In the genomic region with DNA sequence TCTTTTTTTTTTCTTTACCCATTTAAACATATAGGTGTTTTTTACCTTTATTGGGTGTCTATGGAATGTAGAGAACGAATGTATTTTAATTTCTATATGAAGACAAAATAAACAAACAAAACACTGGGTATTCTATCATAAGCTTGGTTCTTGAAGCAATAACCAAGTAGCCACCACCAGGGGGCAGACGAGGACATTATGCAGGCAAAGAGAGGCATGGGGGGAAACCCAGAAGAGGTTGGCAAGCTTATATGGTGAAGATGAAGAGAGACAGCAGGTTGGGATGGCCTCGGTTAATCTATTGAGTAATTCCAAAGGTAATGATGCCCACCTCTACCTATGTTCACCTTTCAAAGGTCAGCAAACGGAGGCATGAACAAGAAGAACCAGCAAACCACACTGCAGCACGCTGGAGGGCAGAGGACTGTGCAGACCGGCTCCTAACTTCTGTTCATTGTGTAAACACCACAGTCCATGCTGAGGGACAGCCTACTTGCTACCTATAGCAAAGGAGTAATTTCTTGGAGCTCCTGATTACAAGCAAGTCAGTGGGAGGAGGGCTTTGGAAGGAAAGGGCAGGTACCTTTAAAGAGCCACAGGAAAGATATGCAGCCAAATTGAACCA, we compare ENCODE assay signal across 9 mouse cellular contexts. TPM values are rescaled to one million over a fixed set of nuclear protein-coding genes. Genes with fewer than 3 reads are reported as not detected.
DNase-seq lines count a peak whose midpoint lies in the region; ATAC-seq lines count a peak whose summit lies in the region.
"Had no signal": no experiment of that assay in that cellular context is flagged by ENCODE, and none has a peak within 500 bp of the region (broad histone marks: within the 10 kb centered on the region; RNA-seq: fewer than 3 reads in every experiment).

No protein-coding gene starts in this region.

- peak; percentile 22 for DNase-seq in MEL-GATA-1-ER (ENCODE audit: extremely low read depth, low read depth)
- peak; percentile 16 to 63 for DNase-seq in adrenal gland, postnatal 4 days (ENCODE audit: low spot score in 2 of 2)
- DNase-seq in embryonic facial prominence, embryonic 11.5 days (ENCODE audit: low spot score), result peak; percentile 85
- peak; percentile 32 for DNase-seq in left cerebral cortex, adult 11 months (ENCODE audit: low spot score)
- DNase-seq in right cerebral cortex, postnatal 4 days, result peak; percentile 84
- peak; percentile 43 to 55 for DNase-seq in urinary bladder, postnatal 36 days (ENCODE audit: low spot score in 2 of 2)

- no peaks in the 10 kb centered on the region for H3K4me1 ChIP-seq in embryonic facial prominence, embryonic 11.5 days (ENCODE audit: control insufficient read depth, insufficient read depth, low read length)

- no peaks in the 10 kb centered on the region for H3K27me3 ChIP-seq in embryonic facial prominence, embryonic 11.5 days (ENCODE audit: control insufficient read depth, insufficient read depth, low read length)

- no peak overlapping the region for H3K27ac ChIP-seq in embryonic facial prominence, embryonic 11.5 days (replicated peaks; ENCODE audit: low read depth, low read length)
- H3K27ac ChIP-seq: macrophage had no signal

- no peaks in the 10 kb centered on the region for H3K36me3 ChIP-seq in embryonic facial prominence, embryonic 11.5 days (replicated peaks; ENCODE audit: control insufficient read depth, insufficient read depth, low read depth, low read length)

- H3K9ac ChIP-seq in embryonic facial prominence, embryonic 11.5 days (replicated peaks; ENCODE audit: low read length), result no peak overlapping the region

- H3K4me2 ChIP-seq in embryonic facial prominence, embryonic 11.5 days (ENCODE audit: low read depth, low read length), result no peak overlapping the region

- 38% methylated on average over 6 of the region's 6 CpGs for WGBS in embryonic facial prominence, embryonic 11.5 days

- no peaks in the 10 kb centered on the region for H3K9me3 ChIP-seq in embryonic facial prominence, embryonic 11.5 days (replicated peaks; ENCODE audit: control insufficient read depth, low read length)

- no peak for ATAC-seq in embryonic facial prominence, embryonic 11.5 days (replicated peaks; ENCODE audit: insufficient number of reproducible peaks, low FRiP score, low TSS enrichment, low read depth)
- ATAC-seq in hematopoietic stem cell, adult 5-6 weeks (replicated peaks in 1 of 2; ENCODE audit: insufficient read depth in 1 of 2, low FRiP score in 2 of 2, low TSS enrichment in 1 of 2, low read depth in 1 of 2, poor library complexity in 2 of 2, severe bottlenecking in 2 of 2), result peak; percentile 55 to 61; a peak in 3 of 4 replicates
- ATAC-seq in megakaryocyte-erythroid progenitor cell, adult 5-6 weeks (replicated peaks; ENCODE audit: low FRiP score, low TSS enrichment, poor library complexity, severe bottlenecking), result peak; percentile 86

- H3K4me3 ChIP-seq in embryonic facial prominence, embryonic 11.5 days (ENCODE audit: low read depth, low read length), result no peak overlapping the region

RNA-seq across cellular contexts. Expression of a gene that starts 10.3 kb away (rescaled TPM):
- under 1 TPM; 0.08 to 0.20 TPM for total RNA-seq in adrenal gland, postnatal 4 days (2021)
- polyA plus RNA-seq in embryonic facial prominence, embryonic 11.5 days (2014; fragmentation: Nextera tagmentation; extraction: Ambion mirVana), result 0.33 TPM in 1 of 2 replicates, not detected in the other
- not detected in 2 replicates for total RNA-seq in hematopoietic stem cell, adult 5-6 weeks (2017)
- total RNA-seq in megakaryocyte-erythroid progenitor cell, adult 5-6 weeks (2014; fragmentation: Nextera tagmentation), result 0.11 TPM in 1 of 2 replicates, not detected in the other
- total RNA-seq in megakaryocyte-erythroid progenitor cell, adult 5-6 weeks (2017), result not detected in 2 replicates
- polyA plus RNA-seq: macrophage had no signal

RNA-seq across cellular contexts. Expression of a gene that starts 27.6 kb away (rescaled TPM):
- total RNA-seq in adrenal gland, postnatal 4 days (2021), result 10 to 100 TPM; 14.1 to 17.7 TPM
- 22.6 and 24.7 TPM in 2 replicates for polyA plus RNA-seq in embryonic facial prominence, embryonic 11.5 days (2014; fragmentation: Nextera tagmentation; extraction: Ambion mirVana)
- 18.7 and 22.3 TPM in 2 replicates for total RNA-seq in hematopoietic stem cell, adult 5-6 weeks (2017)
- total RNA-seq in megakaryocyte-erythroid progenitor cell, adult 5-6 weeks (2014; fragmentation: Nextera tagmentation), result 36.2 and 36.5 TPM in 2 replicates
- 28.1 and 30.3 TPM in 2 replicates for total RNA-seq in megakaryocyte-erythroid progenitor cell, adult 5-6 weeks (2017)

Comparison
In these comparisons a context has a peak if more than half of its experiments do, and no peak if none do; other contexts are left out.
1. DNase-seq: peak in every context shown above with its lines; median percentile 85 in embryonic facial prominence, embryonic 11.5 days; 84 in right cerebral cortex, postnatal 4 days; 49 in urinary bladder, postnatal 36 days; 40 in adrenal gland, postnatal 4 days; 32 in left cerebral cortex, adult 11 months; 22 in MEL-GATA-1-ER.